Mouse (Mus musculus) mesoderm, embryonic 11.5 days (tissue): ENCODE measurements at regions not wholly inside any gene's neighbourhood (a gene's known extent, or its start where the extent isn't known, plus 50 kb on each side); places are given as distances from the start of the nearest gene placed in this dataset.

Experiments
- DNase-seq: peaks from one replicate; pipeline ENCODE4 v3.0.0-alpha.2; 2012; ENCODE audit warnings: low read depth, low spot score

GRCm38 (mm10) chr17:48786501-48786900 is 145.7 kb upstream of the Lrfn2 start:
- DNase-seq = no peak

GRCm38 (mm10) chr17:48789846-48790245 is 142.3 kb upstream of the Lrfn2 start:
- DNase-seq = no peak

GRCm38 (mm10) chr17:48790526-48790925 is 141.7 kb upstream of the Lrfn2 start:
- DNase-seq = no peak

- DNase-seq = no peak
Observed at GRCm38 (mm10) chr17:48792954-48793353, 139.2 kb upstream of the Lrfn2 start.

- DNase-seq = no peak
Observed at GRCm38 (mm10) chr17:48795773-48796172, 136.4 kb upstream of the Lrfn2 start.

- no peak for DNase-seq
Observed at GRCm38 (mm10) chr17:48798196-48798595, 134.0 kb upstream of the Lrfn2 start.

GRCm38 (mm10) chr17:48802673-48803072 is 129.5 kb upstream of the Lrfn2 start:
- DNase-seq = no peak

- DNase-seq = no peak
Observed at GRCm38 (mm10) chr17:48807905-48808304, 124.3 kb upstream of the Lrfn2 start.

- peak; percentile 53 for DNase-seq
Observed at GRCm38 (mm10) chr17:48814753-48815504, 117.2 kb upstream of the Lrfn2 start.

GRCm38 (mm10) chr17:48816588-48817324 is 115.4 kb upstream of the Lrfn2 start:
- no peak for DNase-seq

- no peak for DNase-seq
Observed at GRCm38 (mm10) chr17:48817551-48817950, 114.6 kb upstream of the Lrfn2 start.

GRCm38 (mm10) chr17:48819703-48820102 is 112.5 kb upstream of the Lrfn2 start:
- DNase-seq = no peak

GRCm38 (mm10) chr17:48822101-48822876 is 109.9 kb upstream of the Lrfn2 start:
- no peak for DNase-seq

- no peak for DNase-seq
Observed at GRCm38 (mm10) chr17:48823921-48824320, 108.3 kb upstream of the Lrfn2 start.

GRCm38 (mm10) chr17:48825212-48825913 is 106.8 kb upstream of the Lrfn2 start:
- no peak for DNase-seq

GRCm38 (mm10) chr17:48838297-48838979 is 93.7 kb upstream of the Lrfn2 start:
- DNase-seq = no peak

GRCm38 (mm10) chr17:48847890-48848289 is 84.3 kb upstream of the Lrfn2 start:
- no peak for DNase-seq

- DNase-seq = no peak
Observed at GRCm38 (mm10) chr17:48850910-48851309, 81.3 kb upstream of the Lrfn2 start.

- peak; percentile 76 for DNase-seq
Observed at GRCm38 (mm10) chr17:48858891-48859290, 73.3 kb upstream of the Lrfn2 start.

GRCm38 (mm10) chr17:48870443-48870842 is 61.7 kb upstream of the Lrfn2 start:
- no peak for DNase-seq

GRCm38 (mm10) chr17:48877505-48877904 is 54.7 kb upstream of the Lrfn2 start:
- no peak for DNase-seq
